Mouse (Mus musculus): ENCODE measurements around the gene Map3k19. TPM values are rescaled to one million over a fixed set of nuclear protein-coding genes. Genes with fewer than 3 reads are reported as not detected.

Gene Map3k19
- total RNA-seq, 4 experiments from 2014 or later: 0.08 TPM; not detected in 3

Other genes starting within 250 kb of the Map3k19 start
- gene Tmem163, start 175.5 kb downstream of the Map3k19 start, total RNA-seq (2022): not detected
- gene Acmsd, start 125.6 kb downstream of the Map3k19 start, total RNA-seq (2022): not detected
- gene Ccnt2, start 80.9 kb downstream of the Map3k19 start, total RNA-seq (2022): 10 to 100 TPM; 17.4 to 19.4 (median 19.1) TPM
- gene Rab3gap1, start 13.7 kb upstream of the Map3k19 start, total RNA-seq (2022): 10 to 100 TPM; 21.4 to 25.3 (median 23.2) TPM
- gene Zranb3, start 248.0 kb upstream of the Map3k19 start, total RNA-seq (2022): 1 to 10 TPM; 4.9 to 7.2 (median 5.8) TPM
- gene R3hdm1, start 248.3 kb upstream of the Map3k19 start, total RNA-seq (2022): 10 to 100 TPM; 74.0 to 90.8 (median 84.7) TPM